Mouse (Mus musculus) heart, embryonic 12.5 days (tissue): ENCODE results near the gene Polr2e. TPM values are rescaled to one million over a fixed set of nuclear protein-coding genes. Genes with fewer than 3 reads are reported as not detected.

Experiments
- ATAC-seq: fragments of 200-750 bp; cut with Nextera tagmentation; 2 replicates; pipeline ENCODE4 v1.8.0; 2017; ENCODE audit warnings: moderate TSS enrichment, moderate library complexity; ENCODE audit not compliant: insufficient number of reproducible peaks, low FRiP score
- H3K27ac ChIP-seq: fragments of 300-500 bp; sonication (generic); 2 replicates; pipeline ENCODE4 v1.5.1; 2016; ENCODE audit warnings: mild to moderate bottlenecking, moderate library complexity; ENCODE audit not compliant: poor library complexity, severe bottlenecking
- H3K27me3 ChIP-seq: fragments of 300-500 bp; sonication (generic); replicated peaks from 2 replicates; pipeline ENCODE4 v1.6.1; 2016; ENCODE audit warnings: mild to moderate bottlenecking, moderate library complexity
- H3K36me3 ChIP-seq: fragments of 300-500 bp; sonication (generic); 2 replicates; pipeline ENCODE4 v1.6.1; 2016; ENCODE audit warnings: mild to moderate bottlenecking, moderate library complexity
- H3K4me1 ChIP-seq: fragments of 300-500 bp; sonication (generic); replicated peaks from 2 replicates; pipeline ENCODE4 v1.6.1; 2016; ENCODE audit warnings: mild to moderate bottlenecking
- H3K4me2 ChIP-seq: fragments of 300-500 bp; sonication (generic); 2 replicates; pipeline ENCODE4 v1.6.1; 2016; ENCODE audit warnings: mild to moderate bottlenecking, moderate library complexity
- H3K4me3 ChIP-seq: fragments of 300-500 bp; sonication (generic); 2 replicates; pipeline ENCODE4 v1.5.1; 2016; ENCODE audit warnings: mild to moderate bottlenecking
- H3K9ac ChIP-seq: fragments of 300-500 bp; sonication (generic); 2 replicates; pipeline ENCODE4 v1.6.1; 2016; ENCODE audit warnings: mild to moderate bottlenecking, moderate library complexity
- H3K9me3 ChIP-seq: fragments of 300-500 bp; sonication (generic); replicated peaks from 2 replicates; pipeline ENCODE4 v1.6.1; 2016; ENCODE audit warnings: mild to moderate bottlenecking, moderate library complexity
- WGBS: fragments of 180-500 bp; shearing (Covaris S2); methylation state at CpG from one replicate; pipeline ENCODE4 v1.1.7; 2016; 5-methylcytosine and 5-hydroxymethylcytosine counted together
- polyA plus RNA-seq: library from polyadenylated mRNA; unstranded; fragments of >200 nt; fragmentation: Nextera tagmentation; extraction: Ambion mirVana; gene quantifications from 2 replicates; pipeline ENCODE4 v1.2.1, GENCODE M21; 2016

The Polr2e gene
- polyA plus RNA-seq, 1 experiment from 2014 or later, result 132 TPM

GRCm38 (mm10) chr10:80033511-80034391 lies 5.8 kb downstream of the Polr2e start:
- WGBS, result 25% methylated on average over 9 of the region's 9 CpGs
- Histone ChIP-seq H3K4me2 (peak overlapping the region; percentile 20; the same call in 1 of the 2 replicates), H3K27ac (peak overlapping the region; percentile 78), H3K27me3 (no peaks in the 10 kb centered on the region), H3K4me3 (no peak overlapping the region), H3K9me3 (no peaks in the 10 kb centered on the region), H3K4me1 (peaks cover 45% of the 10 kb centered on the region), H3K36me3 (peaks cover 53% of the 10 kb centered on the region), H3K9ac (peak overlapping the region; percentile 40)
- 0 out of 2 replicates have a peak, but pooled peaks have one; percentile 11 for ATAC-seq

GRCm38 (mm10) chr10:80032799-80033480 lies 6.7 kb downstream of the Polr2e start:
- peaks cover 48% of the 10 kb centered on the region for H3K36me3 ChIP-seq
- H3K9ac ChIP-seq, result peak overlapping the region; percentile 8; the same call in 1 of the 2 replicates
- 16% methylated on average over 5 of the region's 5 CpGs for WGBS
- peak overlapping the region; percentile 78 for H3K27ac ChIP-seq
- peak overlapping the region; percentile 20; the same call in 1 of the 2 replicates for H3K4me2 ChIP-seq
- peak; percentile 70 for ATAC-seq
- H3K27me3 ChIP-seq, result no peaks in the 10 kb centered on the region
- H3K9me3 ChIP-seq, result no peaks in the 10 kb centered on the region
- H3K4me3 ChIP-seq, result no peak overlapping the region
- peaks cover 37% of the 10 kb centered on the region for H3K4me1 ChIP-seq

- ATAC-seq, result no peak
- H3K27ac ChIP-seq, result no peak overlapping the region
- H3K4me3 ChIP-seq, result no peak overlapping the region
- H3K4me2 ChIP-seq, result no peak overlapping the region
- peaks cover 34% of the 10 kb centered on the region for H3K4me1 ChIP-seq
- WGBS, result 82% methylated on average over 17 of the region's 17 CpGs
- no peaks in the 10 kb centered on the region for H3K9me3 ChIP-seq
- no peaks in the 10 kb centered on the region for H3K27me3 ChIP-seq
- H3K36me3 ChIP-seq, result peaks cover 31% of the 10 kb centered on the region
- H3K9ac ChIP-seq, result no peak overlapping the region
Measured at GRCm38 (mm10) chr10:80030736-80031135, 8.9 kb downstream of the Polr2e start.

GRCm38 (mm10) chr10:80030191-80030590 lies 9.4 kb downstream of the Polr2e start:
- Histone ChIP-seq H3K27me3 (no peaks in the 10 kb centered on the region), H3K9me3 (no peaks in the 10 kb centered on the region), H3K4me1 (peaks cover 31% of the 10 kb centered on the region), H3K9ac (no peak overlapping the region), H3K36me3 (peaks cover 25% of the 10 kb centered on the region), H3K4me2 (no peak overlapping the region), H3K4me3 (no peak overlapping the region), H3K27ac (no peak overlapping the region)
- ATAC-seq, result no peak
- 89% methylated on average over 9 of the region's 9 CpGs for whole genome bisulfite sequencing

GRCm38 (mm10) chr10:80028521-80028846 lies 11.1 kb downstream of the Polr2e start:
- Histone ChIP-seq H3K4me1 (peaks cover 15% of the 10 kb centered on the region), H3K36me3 (peaks cover 20% of the 10 kb centered on the region), H3K4me2 (no peak overlapping the region), H3K27me3 (no peaks in the 10 kb centered on the region), H3K4me3 (no peak overlapping the region), H3K27ac (no peak overlapping the region), H3K9ac (no peak overlapping the region), H3K9me3 (no peaks in the 10 kb centered on the region)
- WGBS, result 86% methylated on average over 13 of the region's 13 CpGs
- no peak for ATAC-seq

- Histone ChIP-seq H3K4me2 (no peak overlapping the region), H3K27me3 (no peaks in the 10 kb centered on the region), H3K36me3 (peaks cover 20% of the 10 kb centered on the region), H3K27ac (no peak overlapping the region), H3K9me3 (no peaks in the 10 kb centered on the region), H3K4me3 (no peak overlapping the region), H3K4me1 (peaks cover 9% of the 10 kb centered on the region), H3K9ac (no peak overlapping the region)
- ATAC-seq, result no peak
- 74% methylated on average over 20 of the region's 20 CpGs for WGBS
Measured at GRCm38 (mm10) chr10:80027681-80028520, 11.7 kb downstream of the Polr2e start.

GRCm38 (mm10) chr10:80025889-80026288 lies 13.7 kb downstream of the Polr2e start:
- H3K36me3 ChIP-seq, result peaks cover 27% of the 10 kb centered on the region
- 65% methylated on average over 12 of the region's 12 CpGs for WGBS
- 0 out of 2 replicates have a peak, but pooled peaks have one; percentile 26 for ATAC-seq

GRCm38 (mm10) chr10:80025463-80025862 lies 14.1 kb downstream of the Polr2e start:
- Histone ChIP-seq H3K27ac (no peak overlapping the region), H3K4me2 (no peak overlapping the region), H3K9ac (no peak overlapping the region), H3K27me3 (no peaks in the 10 kb centered on the region), H3K9me3 (no peaks in the 10 kb centered on the region), H3K36me3 (peaks cover 25% of the 10 kb centered on the region; the same call in 1 of the 2 replicates), H3K4me1 (0 out of 2 replicates have a peak, but pooled peaks cover 1% of the 10 kb centered on the region), H3K4me3 (no peak overlapping the region)
- ATAC-seq, result no peak
- WGBS, result 77% methylated on average over 10 of the region's 10 CpGs

More at GRCm38 (mm10) chr10:80025889-80026288, 13.7 kb downstream of the Polr2e start:
- no peak overlapping the region for H3K4me2 ChIP-seq
- H3K9ac ChIP-seq, result no peak overlapping the region
- no peaks in the 10 kb centered on the region for H3K27me3 ChIP-seq
- H3K27ac ChIP-seq, result no peak overlapping the region
- H3K4me3 ChIP-seq, result no peak overlapping the region
- no peaks in the 10 kb centered on the region for H3K9me3 ChIP-seq
- H3K4me1 ChIP-seq, result no peaks in the 10 kb centered on the region

GRCm38 (mm10) chr10:80025044-80025347 lies 14.6 kb downstream of the Polr2e start:
- H3K27me3 ChIP-seq, result no peaks in the 10 kb centered on the region
- H3K4me3 ChIP-seq, result no peak overlapping the region
- ATAC-seq, result no peak
- H3K9me3 ChIP-seq, result no peaks in the 10 kb centered on the region
- H3K9ac ChIP-seq, result no peak overlapping the region
- peaks cover 21% of the 10 kb centered on the region; the same call in 1 of the 2 replicates for H3K36me3 ChIP-seq
- WGBS, result 57% methylated on average over 4 of the region's 4 CpGs
- H3K4me1 ChIP-seq, result peaks cover 5% of the 10 kb centered on the region
- H3K27ac ChIP-seq, result no peak overlapping the region
- H3K4me2 ChIP-seq, result no peak overlapping the region

GRCm38 (mm10) chr10:80024229-80025043 lies 15.2 kb downstream of the Polr2e start:
- Histone ChIP-seq H3K36me3 (peaks cover 21% of the 10 kb centered on the region; the same call in 1 of the 2 replicates), H3K4me2 (no peak overlapping the region), H3K9me3 (no peaks in the 10 kb centered on the region), H3K4me3 (no peak overlapping the region), H3K4me1 (peaks cover 11% of the 10 kb centered on the region), H3K9ac (no peak overlapping the region), H3K27ac (no peak overlapping the region), H3K27me3 (no peaks in the 10 kb centered on the region)
- WGBS, result 76% methylated on average over 15 of the region's 15 CpGs
- ATAC-seq, result no peak
